In the genomic region with DNA sequence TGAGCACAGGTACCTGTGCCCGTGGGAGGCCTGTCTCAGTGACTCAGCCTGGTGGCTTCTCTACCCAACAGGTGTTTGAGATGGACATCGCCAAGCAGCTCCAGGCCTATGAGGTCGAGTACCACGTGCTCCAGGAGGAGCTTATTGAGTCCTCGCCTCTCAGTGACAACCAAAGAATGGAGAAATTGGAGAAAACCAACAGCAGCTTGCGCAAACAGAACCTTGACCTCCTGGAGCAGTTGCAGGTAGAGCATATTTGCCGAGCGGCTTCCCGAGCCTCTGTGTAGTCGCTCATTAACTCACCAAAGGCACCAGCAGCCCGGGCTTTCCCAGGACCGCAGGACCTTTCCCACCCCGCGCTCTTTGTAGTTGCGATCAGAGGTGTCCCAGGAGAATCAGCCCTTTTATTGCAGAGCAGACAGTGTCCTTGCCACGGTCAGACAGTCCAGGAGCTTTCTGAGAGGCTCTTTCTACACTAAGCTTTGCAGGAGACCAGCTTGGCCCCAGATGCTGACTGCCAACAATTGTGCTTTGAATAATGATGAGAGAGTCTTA, we compare ENCODE assay signal across 10 mouse cellular contexts.
DNase-seq lines count a peak whose midpoint lies in the region; ATAC-seq lines count a peak whose summit lies in the region.
"Had no signal": no experiment of that assay in that cellular context is flagged by ENCODE, and none has a peak within 500 bp of the region (broad histone marks: within the 10 kb centered on the region; RNA-seq: fewer than 3 reads in every experiment).

No protein-coding gene starts in this region.

- no peak overlapping the region for H3K4me3 ChIP-seq in lung, embryonic 15.5 days
- no peak overlapping the region for H3K4me3 ChIP-seq in heart, embryonic 11.5 days (ENCODE audit: low read depth, low read length)
- H3K4me3 ChIP-seq: embryonic facial prominence, embryonic 13.5 days; limb, embryonic 13.5 days had no signal

- peaks cover 29% of the 10 kb centered on the region for H3K36me3 ChIP-seq in lung, embryonic 15.5 days
- peaks cover 6% of the 10 kb centered on the region; the same call in 1 of the 2 replicates for H3K36me3 ChIP-seq in heart, embryonic 11.5 days (ENCODE audit: control insufficient read depth, insufficient read depth, low read length)

- H3K4me1 ChIP-seq in lung, embryonic 15.5 days = peaks cover 18% of the 10 kb centered on the region; the same call in 1 of the 2 replicates
- H3K4me1 ChIP-seq in heart, embryonic 11.5 days (ENCODE audit: control insufficient read depth, insufficient read depth, low read length) = peaks cover 18% of the 10 kb centered on the region

- H3K9me3 ChIP-seq in lung, embryonic 15.5 days = no peaks in the 10 kb centered on the region
- H3K9me3 ChIP-seq in heart, embryonic 11.5 days (replicated peaks; ENCODE audit: control insufficient read depth, low read length) = no peaks in the 10 kb centered on the region
- H3K9me3 ChIP-seq: embryonic facial prominence, embryonic 13.5 days; limb, embryonic 13.5 days had no signal

- H3K27ac ChIP-seq in lung, embryonic 15.5 days = peak overlapping the region; percentile 73
- H3K27ac ChIP-seq in heart, embryonic 11.5 days (ENCODE audit: low read depth, low read length) = no peak overlapping the region
- H3K27ac ChIP-seq: embryonic facial prominence, embryonic 13.5 days; limb, embryonic 13.5 days had no signal

- H3K9ac ChIP-seq in lung, embryonic 15.5 days = no peak overlapping the region
- H3K9ac ChIP-seq in heart, embryonic 11.5 days (ENCODE audit: low read depth, low read length) = no peak overlapping the region
- H3K9ac ChIP-seq: embryonic facial prominence, embryonic 13.5 days; limb, embryonic 13.5 days had no signal

- WGBS in lung, embryonic 15.5 days = 71% methylated on average over 16 of the region's 16 CpGs
- 90% methylated on average over 16 of the region's 16 CpGs for WGBS in heart, embryonic 11.5 days (ENCODE audit: insufficient replicate concordance)

- DNase-seq in testis, postnatal 14 days (ENCODE audit: low spot score) = peak; percentile 12
- no peak for DNase-seq in testis, postnatal 10 days (ENCODE audit: low spot score)
- peak; percentile 87 for DNase-seq in kidney, adult 18-20 months
- DNase-seq in ovary, adult 18-20 months (ENCODE audit: low spot score) = no peak
- no peak for DNase-seq in thymus, postnatal 4 days
- DNase-seq in gastrocnemius, postnatal 10 days = no peak

- ATAC-seq in lung, embryonic 15.5 days (ENCODE audit: borderline replicate concordance, extremely low read depth, low FRiP score, low TSS enrichment) = peak; percentile 31; the same call in 1 of the 2 replicates
- no peak for ATAC-seq in heart, embryonic 11.5 days (replicated peaks; ENCODE audit: insufficient number of reproducible peaks, low FRiP score, low TSS enrichment)

- H3K27me3 ChIP-seq in lung, embryonic 15.5 days = no peaks in the 10 kb centered on the region
- no peaks in the 10 kb centered on the region for H3K27me3 ChIP-seq in heart, embryonic 11.5 days (ENCODE audit: control insufficient read depth, insufficient read depth, low read length)
- H3K27me3 ChIP-seq: embryonic facial prominence, embryonic 13.5 days; limb, embryonic 13.5 days had no signal

- H3K4me2 ChIP-seq in lung, embryonic 15.5 days = no peak overlapping the region
- H3K4me2 ChIP-seq in heart, embryonic 11.5 days = no peak overlapping the region
- H3K4me2 ChIP-seq: embryonic facial prominence, embryonic 13.5 days; limb, embryonic 13.5 days had no signal

Comparison
In these comparisons a context has a peak if more than half of its experiments do, and no peak if none do; other contexts are left out.
1. DNase-seq: peak in testis, postnatal 14 days (single experiment) and kidney, adult 18-20 months (single experiment); none in testis, postnatal 10 days (single experiment), ovary, adult 18-20 months (single experiment), thymus, postnatal 4 days (single experiment) and gastrocnemius, postnatal 10 days (single experiment).